30 mouse cellular contexts compared by ENCODE assay signal in genomic region chr9:123601529-123601928, GRCm38 (mm10). TPM values are rescaled to one million over a fixed set of nuclear protein-coding genes. Genes with fewer than 3 reads are reported as not detected.
"Had no signal": no experiment of that assay in that cellular context is flagged by ENCODE, and none has a peak within 500 bp of the region (broad histone marks: within the 10 kb centered on the region; RNA-seq: fewer than 3 reads in every experiment).

No protein-coding gene starts in this region.

- H3K4me1 ChIP-seq: hindbrain, embryonic 10.5 days; hindbrain, embryonic 12.5 days; intestine, embryonic 15.5 days; limb, embryonic 13.5 days; limb, embryonic 15.5 days; liver, embryonic 13.5 days; liver, embryonic 15.5 days had no signal

- H3K4me2 ChIP-seq: heart, embryonic 12.5 days; hindbrain, embryonic 12.5 days; hindbrain, embryonic 14.5 days; intestine, embryonic 15.5 days; limb, embryonic 13.5 days; limb, embryonic 15.5 days; liver, embryonic 13.5 days; liver, embryonic 15.5 days had no signal

- H3K27me3 ChIP-seq: heart, embryonic 12.5 days; hindbrain, embryonic 12.5 days; intestine, embryonic 15.5 days; limb, embryonic 13.5 days; limb, embryonic 15.5 days; liver, embryonic 13.5 days; liver, embryonic 15.5 days had no signal

- H3K9ac ChIP-seq: heart, embryonic 12.5 days; hindbrain, embryonic 12.5 days; hindbrain, embryonic 14.5 days; intestine, embryonic 15.5 days; limb, embryonic 13.5 days; limb, embryonic 15.5 days; liver, embryonic 13.5 days; liver, embryonic 15.5 days had no signal

- H3K4me3 ChIP-seq: heart, embryonic 10.5 days; heart, embryonic 12.5 days; hindbrain, embryonic 10.5 days; hindbrain, embryonic 12.5 days; intestine, embryonic 15.5 days; left cerebral cortex, adult 2 months; limb, embryonic 13.5 days; limb, embryonic 15.5 days; liver, embryonic 13.5 days; liver, embryonic 15.5 days had no signal

- H3K27ac ChIP-seq: heart, embryonic 10.5 days; hindbrain, embryonic 10.5 days; hindbrain, embryonic 12.5 days; hindbrain, embryonic 14.5 days; intestine, embryonic 15.5 days; left cerebral cortex, adult 2 months; limb, embryonic 13.5 days; limb, embryonic 15.5 days; liver, embryonic 13.5 days; liver, embryonic 15.5 days had no signal

- DNase-seq: gastrocnemius, postnatal 14 days; gastrocnemius, postnatal 36 days; heart, adult 18-20 months; heart, postnatal 10 days; heart, postnatal 4 days; kidney, adult 18-20 months; kidney, adult 8-10 months; kidney, postnatal 10 days; kidney, postnatal 25 days; kidney, postnatal 4 days; layer of hippocampus, adult 9-11 months; left cerebral cortex, postnatal 4 days; liver, embryonic 13.5 days had no signal

- H3K9me3 ChIP-seq: heart, embryonic 10.5 days; heart, embryonic 12.5 days; hindbrain, embryonic 10.5 days; hindbrain, embryonic 12.5 days; intestine, embryonic 15.5 days; limb, embryonic 13.5 days; limb, embryonic 15.5 days; liver, embryonic 13.5 days; liver, embryonic 15.5 days had no signal

- ATAC-seq: hindbrain, embryonic 16.5 days; inflammation-experienced regulatory T-cells, adult 6 months; intestine, embryonic 15.5 days; intestine, postnatal 0 days had no signal

- H3K36me3 ChIP-seq: heart, embryonic 10.5 days; heart, embryonic 12.5 days; hindbrain, embryonic 12.5 days; intestine, embryonic 15.5 days; limb, embryonic 13.5 days; limb, embryonic 15.5 days; liver, embryonic 13.5 days; liver, embryonic 15.5 days had no signal

RNA-seq across cellular contexts. Expression of gene Slc6a20b, which starts 30.8 kb away (rescaled TPM):
- total RNA-seq: gastrocnemius, adult 8-10 months; gastrocnemius, postnatal 14 days; gastrocnemius, postnatal 36 days; heart, adult 18-20 months; heart, adult 8-10 months; heart, postnatal 10 days; heart, postnatal 25 days; heart, postnatal 4 days; liver, adult 2 months had no signal
- polyA plus RNA-seq: liver, adult 2 months had no signal
